Mouse (Mus musculus): ENCODE data around the gene Phkg2. TPM values are rescaled to one million over a fixed set of nuclear protein-coding genes. Genes with fewer than 3 reads are reported as not detected.

Gene Phkg2
- total and polyA plus RNA-seq, 3 experiments, result 42.3 to 87.3 (median 50.8) TPM

- Histone ChIP-seq H3K9me3 (replicated peaks) (no peaks in the 10 kb centered on the region), H3K27me3 (ENCODE audit: insufficient read depth, low read length) (no peaks in the 10 kb centered on the region), H3K4me3 (ENCODE audit: low read depth, low read length) (peak overlapping the region; percentile 91; the same call in 1 of the 2 replicates), H3K36me3 (replicated peaks) (peaks cover 73% of the 10 kb centered on the region), H3K4me1 (ENCODE audit: insufficient read depth, low read depth, low read length) (peaks cover 46% of the 10 kb centered on the region)
- ATAC-seq (ENCODE audit: extremely low read depth, insufficient number of reproducible peaks, low FRiP score, poor library complexity, severe bottlenecking), result no peak
- TF ChIP-seq GATA1 (IDR thresholded peaks at IDR 0.05; ENCODE audit: borderline replicate concordance, low read length) (no peak), GATA2 (IDR thresholded peaks at IDR 0.05; ENCODE audit: borderline replicate concordance, low read depth, low read length) (no peak), POLR2AphosphoS5 (IDR thresholded peaks at IDR 0.05; ENCODE audit: insufficient replicate concordance, low read depth, low read length) (no peak), CTCF (IDR thresholded peaks at IDR 0.05; ENCODE audit: low read depth, low read length) (no peak), TAL1 (conservative IDR thresholded peaks at IDR 0.05; ENCODE audit: low read depth, low read length) (no peak)
- no peak for DNase-seq (ENCODE audit: low spot score)
Measured at GRCm38 (mm10) chr7:127587196-127587595, 14.1 kb downstream of the Phkg2 start.

- DNase-seq (ENCODE audit: low spot score), result peak; percentile 99
- Histone ChIP-seq H3K4me3 (ENCODE audit: low read depth, low read length) (peak within 1 kb of the TSS; percentile 91), H3K4me1 (ENCODE audit: insufficient read depth, low read depth, low read length) (peaks cover 48% of the 10 kb centered on the region), H3K27me3 (ENCODE audit: insufficient read depth, low read length) (no peaks in the 10 kb centered on the region), H3K36me3 (replicated peaks) (peaks cover 73% of the 10 kb centered on the region), H3K9me3 (replicated peaks) (no peaks in the 10 kb centered on the region)
- TF ChIP-seq CTCF (IDR thresholded peaks at IDR 0.05; ENCODE audit: low read depth, low read length), result no peak
- ATAC-seq (ENCODE audit: extremely low read depth, insufficient number of reproducible peaks, low FRiP score, poor library complexity, severe bottlenecking), result peak; percentile 99
Measured at GRCm38 (mm10) chr7:127588011-127588871, 15.1 kb downstream of the Phkg2 start, which contains the start of the genes Ccdc189 and Rnf40. Gene Ccdc189, minus strand, starts transcription at chr7:127588595. Gene Rnf40, plus strand, starts transcription at chr7:127588767.

- TF ChIP-seq CTCF (IDR thresholded peaks at IDR 0.05; ENCODE audit: low read depth, low read length), result no peak
- no peak for TF ChIP-seq POLR2AphosphoS5 (IDR thresholded peaks at IDR 0.05; ENCODE audit: insufficient replicate concordance, low read depth, low read length)
- TF ChIP-seq GATA2 (IDR thresholded peaks at IDR 0.05; ENCODE audit: borderline replicate concordance, low read depth, low read length), result no peak
- no peak for TF ChIP-seq GATA1 (IDR thresholded peaks at IDR 0.05; ENCODE audit: borderline replicate concordance, low read length)
- no peak for TF ChIP-seq TAL1 (conservative IDR thresholded peaks at IDR 0.05; ENCODE audit: low read depth, low read length)
- H3K4me1 ChIP-seq (ENCODE audit: insufficient read depth, low read depth, low read length), result peaks cover 46% of the 10 kb centered on the region
- DNase-seq (ENCODE audit: low spot score), result no peak
- no peaks in the 10 kb centered on the region for H3K9me3 ChIP-seq (replicated peaks)
- no peak for ATAC-seq (ENCODE audit: extremely low read depth, insufficient number of reproducible peaks, low FRiP score, poor library complexity, severe bottlenecking)
- peaks cover 73% of the 10 kb centered on the region for H3K36me3 ChIP-seq (replicated peaks)
- peak overlapping the region; percentile 91 for H3K4me3 ChIP-seq (ENCODE audit: low read depth, low read length)
- H3K27me3 ChIP-seq (ENCODE audit: insufficient read depth, low read length), result no peaks in the 10 kb centered on the region
Measured at GRCm38 (mm10) chr7:127588901-127589300, 15.8 kb downstream of the Phkg2 start.

DNA sequence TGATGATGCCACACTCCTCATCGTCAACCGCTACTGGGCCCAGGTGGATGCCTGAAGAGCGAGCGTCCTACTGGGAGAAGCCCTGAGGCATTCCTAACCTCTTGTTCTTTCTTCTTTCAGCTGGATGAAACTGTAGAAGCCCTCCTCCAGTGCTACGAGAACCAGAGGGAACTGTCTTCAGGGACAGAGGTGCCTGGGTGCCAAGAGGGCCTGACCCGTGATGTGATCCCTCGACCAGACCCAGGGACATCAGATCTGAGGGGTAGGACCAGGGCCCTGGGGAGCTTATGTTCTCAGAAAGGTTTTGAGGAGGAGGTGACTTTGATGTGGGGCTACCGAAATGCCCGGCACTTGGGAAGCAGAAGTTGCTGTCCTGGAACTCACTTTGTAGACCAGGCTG, 16.5 kb downstream of the Phkg2 start:
- peaks cover 47% of the 10 kb centered on the region for H3K4me1 ChIP-seq (ENCODE audit: insufficient read depth, low read depth, low read length)
- peaks cover 73% of the 10 kb centered on the region for H3K36me3 ChIP-seq (replicated peaks)
- H3K4me3 ChIP-seq (ENCODE audit: low read depth, low read length), result peak overlapping the region; percentile 91
- no peaks in the 10 kb centered on the region for H3K27me3 ChIP-seq (ENCODE audit: insufficient read depth, low read length)
- no peak for DNase-seq (ENCODE audit: low spot score)
- no peak for ATAC-seq (ENCODE audit: extremely low read depth, insufficient number of reproducible peaks, low FRiP score, poor library complexity, severe bottlenecking)
- TF ChIP-seq POLR2AphosphoS5 (IDR thresholded peaks at IDR 0.05; ENCODE audit: insufficient replicate concordance, low read depth, low read length) (no peak), GATA1 (IDR thresholded peaks at IDR 0.05; ENCODE audit: borderline replicate concordance, low read length) (no peak), GATA2 (IDR thresholded peaks at IDR 0.05; ENCODE audit: borderline replicate concordance, low read depth, low read length) (no peak), TAL1 (conservative IDR thresholded peaks at IDR 0.05; ENCODE audit: low read depth, low read length) (no peak), CTCF (IDR thresholded peaks at IDR 0.05; ENCODE audit: low read depth, low read length) (no peak)
- no peaks in the 10 kb centered on the region for H3K9me3 ChIP-seq (replicated peaks)

GRCm38 (mm10) chr7:127591108-127591507, 18.0 kb downstream of the Phkg2 start:
- no peak for DNase-seq (ENCODE audit: low spot score)
- Histone ChIP-seq H3K4me3 (ENCODE audit: low read depth, low read length) (no peak overlapping the region), H3K27me3 (ENCODE audit: insufficient read depth, low read length) (no peaks in the 10 kb centered on the region), H3K36me3 (replicated peaks) (peaks cover 74% of the 10 kb centered on the region), H3K9me3 (replicated peaks) (no peaks in the 10 kb centered on the region), H3K4me1 (ENCODE audit: insufficient read depth, low read depth, low read length) (peaks cover 42% of the 10 kb centered on the region)
- no peak for ATAC-seq (ENCODE audit: extremely low read depth, insufficient number of reproducible peaks, low FRiP score, poor library complexity, severe bottlenecking)
- no peak for TF ChIP-seq CTCF (IDR thresholded peaks at IDR 0.05; ENCODE audit: low read depth, low read length)
- no peak for TF ChIP-seq GATA2 (IDR thresholded peaks at IDR 0.05; ENCODE audit: borderline replicate concordance, low read depth, low read length)
- TF ChIP-seq TAL1 (conservative IDR thresholded peaks at IDR 0.05; ENCODE audit: low read depth, low read length), result no peak
- TF ChIP-seq POLR2AphosphoS5 (IDR thresholded peaks at IDR 0.05; ENCODE audit: insufficient replicate concordance, low read depth, low read length), result no peak
- TF ChIP-seq GATA1 (IDR thresholded peaks at IDR 0.05; ENCODE audit: borderline replicate concordance, low read length), result no peak

GRCm38 (mm10) chr7:127592575-127592974, 19.4 kb downstream of the Phkg2 start:
- peaks cover 32% of the 10 kb centered on the region for H3K4me1 ChIP-seq (ENCODE audit: insufficient read depth, low read depth, low read length)
- no peaks in the 10 kb centered on the region for H3K27me3 ChIP-seq (ENCODE audit: insufficient read depth, low read length)
- ATAC-seq (ENCODE audit: extremely low read depth, insufficient number of reproducible peaks, low FRiP score, poor library complexity, severe bottlenecking) (no peak), DNase-seq (ENCODE audit: low spot score) (no peak)
- H3K36me3 ChIP-seq (replicated peaks), result peaks cover 84% of the 10 kb centered on the region
- H3K9me3 ChIP-seq (replicated peaks), result no peaks in the 10 kb centered on the region
- H3K4me3 ChIP-seq (ENCODE audit: low read depth, low read length), result no peak overlapping the region
- TF ChIP-seq TAL1 (conservative IDR thresholded peaks at IDR 0.05; ENCODE audit: low read depth, low read length) (no peak), GATA1 (IDR thresholded peaks at IDR 0.05; ENCODE audit: borderline replicate concordance, low read length) (no peak), GATA2 (IDR thresholded peaks at IDR 0.05; ENCODE audit: borderline replicate concordance, low read depth, low read length) (no peak), CTCF (IDR thresholded peaks at IDR 0.05; ENCODE audit: low read depth, low read length) (no peak), POLR2AphosphoS5 (IDR thresholded peaks at IDR 0.05; ENCODE audit: insufficient replicate concordance, low read depth, low read length) (no peak)

Data from G1E (cell line).